Mouse (Mus musculus) hindbrain, embryonic 15.5 days (tissue): Measurements from ENCODE around the gene Dhx8. TPM values are rescaled to one million over a fixed set of nuclear protein-coding genes. Genes with fewer than 3 reads are reported as not detected.

ENCODE experiments used
- ATAC-seq: fragments of 200-750 bp; cut with Nextera tagmentation; 2 replicates; pipeline ENCODE4 v1.8.0; 2017; ENCODE audit warnings: low read depth, moderate number of reproducible peaks, moderate TSS enrichment; ENCODE audit not compliant: low FRiP score
- H3K27ac ChIP-seq: fragments of 300-500 bp; sonication (generic); replicated peaks from 2 replicates; pipeline ENCODE4 v1.5.1; 2015; ENCODE audit warnings: mild to moderate bottlenecking, inconsistent platforms
- H3K27me3 ChIP-seq: fragments of 300-500 bp; sonication (generic); 2 replicates; pipeline ENCODE4 v1.6.1; 2015; ENCODE audit warnings: control low read depth, inconsistent platforms
- H3K36me3 ChIP-seq: fragments of 300-500 bp; sonication (generic); 2 replicates; pipeline ENCODE4 v1.6.1; 2015; ENCODE audit warnings: control low read depth, inconsistent platforms
- H3K4me1 ChIP-seq: fragments of 300-500 bp; sonication (generic); replicated peaks from 2 replicates; pipeline ENCODE4 v1.6.1; 2015; ENCODE audit warnings: control low read depth, inconsistent platforms
- H3K4me2 ChIP-seq: fragments of 300-500 bp; sonication (generic); 2 replicates; pipeline ENCODE4 v1.6.1; 2015; ENCODE audit warnings: moderate library complexity, mild to moderate bottlenecking, inconsistent platforms
- H3K4me3 ChIP-seq: fragments of 300-500 bp; sonication (generic); 2 replicates; pipeline ENCODE4 v1.5.1; 2015; ENCODE audit warnings: mild to moderate bottlenecking, inconsistent platforms
- H3K9ac ChIP-seq: fragments of 300-500 bp; sonication (generic); 2 replicates; pipeline ENCODE4 v1.6.1; 2015; ENCODE audit warnings: inconsistent platforms
- H3K9me3 ChIP-seq: fragments of 300-500 bp; sonication (generic); 2 replicates; pipeline ENCODE4 v1.6.1; 2016; ENCODE audit warnings: control low read depth, inconsistent platforms
- WGBS: fragments of 180-500 bp; shearing (Covaris S2); methylation state at CpG from one replicate; pipeline ENCODE4 v1.1.7; 2015; 5-methylcytosine and 5-hydroxymethylcytosine counted together
- polyA plus RNA-seq: library from polyadenylated mRNA; unstranded; fragments of >200 nt; fragmentation: Nextera tagmentation; extraction: Ambion mirVana; gene quantifications from 2 replicates; pipeline ENCODE4 v1.2.1, GENCODE M21; 2015

Gene Dhx8
- polyA plus RNA-seq, 1 experiment from 2014 or later = 28.8 TPM

DNA sequence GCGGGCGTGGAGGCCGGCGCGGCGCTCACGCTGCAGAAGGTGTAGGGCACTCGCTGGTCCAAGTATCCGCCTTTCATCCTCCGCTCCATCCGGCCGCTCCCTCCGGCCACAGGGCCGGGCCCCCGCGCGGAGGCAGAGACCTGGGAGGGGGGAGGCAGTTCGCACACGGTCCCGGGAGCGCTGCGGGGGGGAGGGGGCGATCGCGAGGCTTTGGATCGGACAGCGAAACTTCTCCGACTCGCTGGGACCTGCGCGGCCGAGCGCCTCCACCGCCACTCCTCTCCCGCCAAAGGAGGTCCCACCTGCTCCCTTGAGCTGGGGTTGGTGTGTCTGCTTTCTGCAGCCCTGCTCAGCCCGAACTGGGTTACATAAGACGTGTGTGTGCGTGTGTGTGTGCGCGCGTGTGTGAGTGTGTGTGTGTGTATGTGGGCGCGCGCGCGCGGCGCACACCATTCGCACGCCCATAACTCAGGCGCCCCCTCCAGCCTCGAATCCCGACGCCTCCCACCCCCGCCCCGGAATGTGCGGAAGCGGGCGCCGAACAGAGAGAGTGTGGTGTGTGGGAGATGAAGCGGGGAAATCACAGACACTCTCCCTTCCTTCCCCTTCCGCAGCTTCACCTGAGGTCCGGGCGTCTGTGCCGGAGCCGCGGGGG is 51.9 kb downstream of the Dhx8 start:
- Histone ChIP-seq H3K4me1 (peaks cover 21% of the 10 kb centered on the region), H3K4me3 (peak overlapping the region; percentile 50), H3K4me2 (peak overlapping the region; percentile 91), H3K27ac (peak overlapping the region; percentile 66), H3K9me3 (no peaks in the 10 kb centered on the region), H3K36me3 (no peaks in the 10 kb centered on the region), H3K9ac (peak overlapping the region; percentile 49), H3K27me3 (peaks cover 84% of the 10 kb centered on the region)
- peak; percentile 80 for ATAC-seq
- 0% methylated on average over 59 of the region's 67 CpGs for WGBS

GRCm38 (mm10) chr11:101785143-101785851 is 52.6 kb downstream of the Dhx8 start, which contains the start of gene Etv4:
Etv4 (minus strand) TSS chr11:101785371.
- Histone ChIP-seq H3K27ac (peak within 1 kb of the TSS; percentile 66), H3K36me3 (no peaks in the 10 kb centered on the region), H3K4me1 (peaks cover 24% of the 10 kb centered on the region), H3K27me3 (peaks cover 81% of the 10 kb centered on the region), H3K9me3 (no peaks in the 10 kb centered on the region), H3K4me2 (peak within 1 kb of the TSS; percentile 91), H3K9ac (peak within 1 kb of the TSS; percentile 49), H3K4me3 (peak within 1 kb of the TSS; percentile 50)
- 1% methylated on average over 35 of the region's 35 CpGs for WGBS
- peak; percentile 94 for ATAC-seq

DNA sequence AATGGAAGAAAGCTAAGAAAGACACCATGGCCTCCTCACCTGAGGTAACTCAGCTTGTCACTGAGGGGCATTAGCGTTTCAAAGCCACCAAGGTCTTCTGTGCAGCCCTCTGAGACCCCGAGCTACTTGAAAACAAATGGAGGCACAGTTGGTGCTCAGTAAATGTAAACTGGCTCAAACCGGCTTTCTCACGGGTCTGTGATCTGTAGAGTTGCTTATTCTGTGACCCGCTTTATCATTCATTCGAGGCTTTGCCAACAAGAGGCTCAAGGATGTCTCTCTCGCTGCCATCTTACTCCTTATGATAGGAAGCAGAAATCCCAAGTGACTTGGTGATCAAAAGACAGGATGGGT is 53.1 kb downstream of the Dhx8 start:
- peaks cover 29% of the 10 kb centered on the region for H3K4me1 ChIP-seq
- H3K27ac ChIP-seq = no peak overlapping the region
- H3K4me3 ChIP-seq = peak overlapping the region; percentile 50
- 5% methylated on average over 7 of the region's 7 CpGs for WGBS
- no peaks in the 10 kb centered on the region for H3K9me3 ChIP-seq
- no peak overlapping the region for H3K9ac ChIP-seq
- peak overlapping the region; percentile 91 for H3K4me2 ChIP-seq
- peaks cover 76% of the 10 kb centered on the region for H3K27me3 ChIP-seq
- no peaks in the 10 kb centered on the region for H3K36me3 ChIP-seq
- ATAC-seq = no peak

DNA sequence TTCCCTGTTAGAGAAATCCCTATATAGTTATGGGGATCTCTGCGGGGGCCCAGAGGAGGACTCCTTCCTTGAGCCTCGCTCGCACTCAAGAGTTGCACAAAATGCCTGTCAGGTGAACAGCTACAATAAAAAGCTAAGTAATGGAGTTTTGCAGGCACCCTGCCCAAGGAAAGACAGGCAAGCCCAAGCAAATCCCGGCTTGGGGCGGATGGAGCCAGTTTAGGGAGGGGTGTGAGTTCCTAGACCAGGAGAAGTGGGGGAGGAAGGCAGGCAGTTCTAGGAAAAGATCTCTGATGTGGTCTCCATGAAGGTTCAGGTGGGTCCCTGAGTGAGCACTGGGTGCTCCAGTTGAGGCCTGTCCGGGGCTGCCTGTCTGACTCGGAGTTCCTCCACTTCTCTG is 53.9 kb downstream of the Dhx8 start:
- Histone ChIP-seq H3K9me3 (no peaks in the 10 kb centered on the region), H3K27me3 (peaks cover 69% of the 10 kb centered on the region), H3K4me1 (peaks cover 37% of the 10 kb centered on the region), H3K4me3 (no peak overlapping the region), H3K9ac (no peak overlapping the region), H3K4me2 (no peak overlapping the region), H3K27ac (no peak overlapping the region), H3K36me3 (no peaks in the 10 kb centered on the region)
- WGBS = 61% methylated on average over 7 of the region's 7 CpGs
- no peak for ATAC-seq

DNA sequence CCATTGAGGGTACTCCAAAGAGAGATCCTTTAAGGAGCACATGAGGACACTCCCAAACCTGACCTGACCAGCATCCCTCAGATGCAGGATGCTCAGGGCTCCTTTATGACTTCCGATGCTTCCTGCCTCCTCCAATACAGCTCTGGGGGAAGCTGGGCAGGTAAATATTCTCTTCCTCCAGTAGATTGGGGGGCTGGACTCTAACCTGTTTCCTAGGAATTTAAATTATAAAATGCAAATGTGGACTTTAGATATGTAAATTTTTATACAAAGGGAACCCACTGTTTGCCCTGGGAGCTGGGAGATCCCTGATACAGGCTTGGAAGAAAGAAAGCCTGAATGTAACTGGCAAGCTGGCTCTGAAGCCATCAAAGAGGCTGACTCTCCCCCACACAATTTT is 54.7 kb downstream of the Dhx8 start:
- Histone ChIP-seq H3K36me3 (no peaks in the 10 kb centered on the region), H3K4me2 (no peak overlapping the region), H3K4me1 (peaks cover 39% of the 10 kb centered on the region), H3K4me3 (no peak overlapping the region), H3K27ac (no peak overlapping the region), H3K9me3 (no peaks in the 10 kb centered on the region), H3K9ac (no peak overlapping the region), H3K27me3 (peaks cover 61% of the 10 kb centered on the region)
- ATAC-seq = no peak
- 78% methylated on average over 1 of the region's 1 CpGs for WGBS

- peaks cover 17% of the 10 kb centered on the region for H3K4me1 ChIP-seq
- 40% methylated on average over 19 of the region's 19 CpGs for WGBS
- H3K9ac ChIP-seq = no peak overlapping the region
- H3K36me3 ChIP-seq = no peaks in the 10 kb centered on the region
- no peaks in the 10 kb centered on the region for H3K9me3 ChIP-seq
- peak overlapping the region; percentile 16 for H3K4me2 ChIP-seq
- H3K27ac ChIP-seq = peak overlapping the region; percentile 61
- peak; percentile 52; the same call in 1 of the 2 replicates for ATAC-seq
- H3K4me3 ChIP-seq = no peak overlapping the region
- peaks cover 34% of the 10 kb centered on the region for H3K27me3 ChIP-seq
Measured at GRCm38 (mm10) chr11:101790811-101791526, 58.2 kb downstream of the Dhx8 start.

- no peaks in the 10 kb centered on the region for H3K36me3 ChIP-seq
- WGBS = 84% methylated on average over 2 of the region's 2 CpGs
- 0 out of 2 replicates have a peak, but pooled peaks cover 4% of the 10 kb centered on the region for H3K4me1 ChIP-seq
- H3K9me3 ChIP-seq = no peaks in the 10 kb centered on the region
- no peak overlapping the region for H3K4me2 ChIP-seq
- no peak overlapping the region for H3K9ac ChIP-seq
- H3K4me3 ChIP-seq = no peak overlapping the region
- no peak overlapping the region for H3K27ac ChIP-seq
- no peak for ATAC-seq
- H3K27me3 ChIP-seq = no peaks in the 10 kb centered on the region
Measured at GRCm38 (mm10) chr11:101797355-101797754, 64.6 kb downstream of the Dhx8 start.

- Histone ChIP-seq H3K4me2 (no peak overlapping the region), H3K27me3 (no peaks in the 10 kb centered on the region), H3K9me3 (no peaks in the 10 kb centered on the region), H3K27ac (no peak overlapping the region), H3K36me3 (no peaks in the 10 kb centered on the region), H3K4me1 (0 out of 2 replicates have a peak, but pooled peaks cover 4% of the 10 kb centered on the region), H3K4me3 (no peak overlapping the region), H3K9ac (no peak overlapping the region)
- no peak for ATAC-seq
- 45% methylated on average over 8 of the region's 8 CpGs for WGBS
Measured at GRCm38 (mm10) chr11:101798083-101798482, 65.4 kb downstream of the Dhx8 start.

GRCm38 (mm10) chr11:101801386-101801785 is 68.7 kb downstream of the Dhx8 start:
- no peaks in the 10 kb centered on the region for H3K36me3 ChIP-seq
- no peaks in the 10 kb centered on the region for H3K27me3 ChIP-seq
- no peaks in the 10 kb centered on the region for H3K9me3 ChIP-seq
- H3K4me3 ChIP-seq = no peak overlapping the region
- 6% methylated on average over 5 of the region's 5 CpGs for WGBS
- ATAC-seq = no peak
- no peak overlapping the region for H3K27ac ChIP-seq
- no peak overlapping the region for H3K9ac ChIP-seq
- H3K4me2 ChIP-seq = no peak overlapping the region
- H3K4me1 ChIP-seq = 0 out of 2 replicates have a peak, but pooled peaks cover 4% of the 10 kb centered on the region

DNA sequence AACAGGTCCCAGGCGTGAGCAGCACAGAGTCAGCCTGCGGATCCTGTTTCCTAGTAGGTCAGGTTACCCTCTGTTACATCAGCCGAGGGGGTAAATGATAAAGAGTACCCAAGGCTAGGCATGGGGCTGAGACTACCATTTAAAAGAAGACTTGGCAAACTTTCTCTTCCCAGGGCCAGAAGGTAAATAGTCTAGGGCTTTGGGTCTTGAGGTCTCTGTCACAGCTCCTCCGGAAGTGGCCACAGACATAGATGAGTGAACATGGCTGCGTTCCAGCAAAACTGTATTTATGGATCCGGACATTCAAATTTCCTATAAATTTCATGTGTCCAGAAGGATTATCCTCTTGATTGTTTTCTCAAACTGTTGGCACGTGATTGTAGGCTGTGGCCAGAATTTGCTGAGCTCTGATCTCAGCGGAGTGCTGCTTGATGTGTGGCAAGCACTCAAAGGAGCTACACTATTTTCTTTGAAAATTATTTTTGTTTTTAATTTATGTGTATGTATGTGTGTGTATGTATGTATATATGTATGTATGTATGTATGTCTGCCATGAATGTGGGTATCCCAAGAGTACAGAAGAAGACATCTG is 72.5 kb downstream of the Dhx8 start:
- ATAC-seq = no peak
- Histone ChIP-seq H3K9me3 (no peaks in the 10 kb centered on the region), H3K27ac (no peak overlapping the region), H3K36me3 (no peaks in the 10 kb centered on the region), H3K4me3 (no peak overlapping the region), H3K4me1 (peaks cover 10% of the 10 kb centered on the region; the same call in 1 of the 2 replicates), H3K9ac (no peak overlapping the region), H3K27me3 (no peaks in the 10 kb centered on the region), H3K4me2 (no peak overlapping the region)
- WGBS = 90% methylated on average over 8 of the region's 8 CpGs

GRCm38 (mm10) chr11:101806741-101807140 is 74.0 kb downstream of the Dhx8 start:
- no peak overlapping the region for H3K9ac ChIP-seq
- H3K9me3 ChIP-seq = no peaks in the 10 kb centered on the region
- no peak overlapping the region for H3K27ac ChIP-seq
- H3K36me3 ChIP-seq = no peaks in the 10 kb centered on the region
- no peaks in the 10 kb centered on the region for H3K27me3 ChIP-seq
- H3K4me3 ChIP-seq = no peak overlapping the region
- ATAC-seq = no peak
- WGBS = 70% methylated on average over 12 of the region's 12 CpGs
- H3K4me2 ChIP-seq = no peak overlapping the region
- peaks cover 6% of the 10 kb centered on the region; the same call in 1 of the 2 replicates for H3K4me1 ChIP-seq

GRCm38 (mm10) chr11:101807266-101807665 is 74.5 kb downstream of the Dhx8 start:
- H3K4me1 ChIP-seq = peaks cover 6% of the 10 kb centered on the region; the same call in 1 of the 2 replicates
- no peaks in the 10 kb centered on the region for H3K27me3 ChIP-seq
- no peak overlapping the region for H3K27ac ChIP-seq
- H3K9me3 ChIP-seq = no peaks in the 10 kb centered on the region
- H3K4me2 ChIP-seq = no peak overlapping the region
- no peak for ATAC-seq
- 85% methylated on average over 10 of the region's 10 CpGs for WGBS
- no peak overlapping the region for H3K9ac ChIP-seq
- H3K4me3 ChIP-seq = no peak overlapping the region
- H3K36me3 ChIP-seq = no peaks in the 10 kb centered on the region
